Mouse (Mus musculus): ENCODE data around the gene Gm10715. TPM values are rescaled to one million over a fixed set of nuclear protein-coding genes. Genes with fewer than 3 reads are reported as not detected.
"Not testable (repeated sequence)": the region's sequence is repeated elsewhere in the genome, so short reads cannot be mapped to it uniquely, and the experiment has no call there.

Gm10715 gene
- total RNA-seq, 2 experiments from 2014 or later, result not detected

GRCm38 (mm10) chr9:3023985-3024648 is 12.6 kb upstream of the Gm10715 start:
- DNase-seq; intact Hi-C loops (cut with DNase I): not testable (repeated sequence)

- DNase-seq, result not testable (repeated sequence)
These were observed 11.7 kb upstream of the Gm10715 start, which contains the start of gene Gm10717 for GRCm38 (mm10) chr9:3024912-3025467. Gm10717 (plus strand) TSS chr9:3025417.

DNA sequence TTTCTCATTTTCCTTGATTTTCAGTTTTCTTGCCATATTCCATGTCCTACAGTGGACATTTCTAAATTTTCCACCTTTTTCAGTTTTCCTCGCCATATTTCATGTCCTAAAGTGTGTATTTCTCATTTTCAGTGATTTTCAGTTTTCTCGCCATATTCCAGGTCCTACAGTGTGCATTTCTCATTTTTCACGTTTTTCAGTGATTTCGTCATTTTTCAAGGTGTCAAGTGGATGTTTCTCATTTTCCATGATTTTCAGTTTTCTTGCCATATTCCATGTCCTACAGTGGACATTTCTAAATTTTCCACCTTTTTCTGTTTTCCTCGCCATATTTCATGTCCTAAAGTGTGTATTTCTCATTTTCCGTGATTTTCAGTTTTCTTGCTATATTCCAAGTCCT is 11.0 kb upstream of the Gm10715 start:
- intact Hi-C loops (cut with DNase I); DNase-seq: not testable (repeated sequence)

More at GRCm38 (mm10) chr9:3024912-3025467, 11.7 kb upstream of the Gm10715 start, which contains the start of gene Gm10717:
- intact Hi-C loops (cut with DNase I), result not testable (repeated sequence)

DNA sequence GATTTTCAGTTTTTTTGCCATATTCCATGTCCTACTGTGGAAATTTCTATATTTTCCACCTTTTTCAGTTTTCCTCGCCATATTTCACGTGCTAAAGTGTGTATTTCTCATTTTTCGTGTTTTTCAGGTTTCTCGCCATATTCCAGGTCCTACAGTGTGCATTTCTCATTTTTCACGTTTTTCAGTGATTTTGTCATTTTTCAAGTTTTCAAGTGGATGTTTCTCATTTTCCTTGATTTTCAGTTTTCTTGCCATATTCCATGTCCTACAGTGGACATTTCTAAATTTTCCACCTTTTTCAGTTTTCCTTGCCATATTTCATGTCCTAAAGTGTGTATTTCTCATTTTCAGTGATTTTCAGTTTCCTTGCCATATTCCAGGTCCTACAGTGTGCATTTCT is 10.5 kb upstream of the Gm10715 start:
- DNase-seq; intact Hi-C loops (cut with DNase I): not testable (repeated sequence)

- DNase-seq; intact Hi-C loops (cut with DNase I): not testable (repeated sequence)
These were observed 9.9 kb upstream of the Gm10715 start for GRCm38 (mm10) chr9:3026741-3027140.

GRCm38 (mm10) chr9:3027200-3027599 is 9.5 kb upstream of the Gm10715 start:
- intact Hi-C loops (cut with DNase I); DNase-seq: not testable (repeated sequence)

DNA sequence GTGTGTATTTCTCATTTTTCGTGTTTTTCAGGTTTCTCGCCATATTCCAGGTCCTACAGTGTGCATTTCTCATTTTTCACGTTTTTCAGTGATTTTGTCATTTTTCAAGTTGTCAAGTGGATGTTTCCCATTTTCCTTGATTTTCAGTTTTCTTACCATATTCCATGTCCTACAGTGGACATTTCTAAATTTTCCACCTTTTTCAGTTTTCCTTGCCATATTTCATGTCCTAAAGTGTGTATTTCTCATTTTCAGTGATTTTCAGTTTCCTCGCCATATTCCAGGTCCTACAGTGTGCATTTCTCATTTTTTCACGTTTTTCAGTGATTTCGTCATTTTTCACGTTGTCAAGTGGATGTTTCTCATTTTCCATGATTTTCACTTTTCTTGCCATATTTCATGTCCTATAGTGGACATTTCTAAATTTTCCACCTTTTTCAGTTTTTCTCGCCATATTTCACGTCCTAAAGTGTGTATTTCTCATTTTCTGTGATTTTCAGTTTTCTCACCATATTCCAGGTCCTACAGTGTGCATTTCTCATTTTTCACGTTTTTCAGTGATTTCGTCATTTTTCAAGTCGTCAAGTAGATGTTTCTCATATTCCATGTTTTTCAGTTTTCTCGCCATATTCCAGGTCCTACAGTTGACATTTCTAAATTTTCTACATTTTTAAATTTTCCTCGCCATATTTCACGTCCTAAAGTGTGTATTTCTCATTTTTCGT is 7.2 kb upstream of the Gm10715 start:
- DNase-seq; intact Hi-C loops (cut with DNase I): not testable (repeated sequence)

- intact Hi-C loops (cut with DNase I); DNase-seq: not testable (repeated sequence)
These were observed 5.9 kb upstream of the Gm10715 start for GRCm38 (mm10) chr9:3030677-3031318.

- intact Hi-C loops (cut with DNase I); DNase-seq: not testable (repeated sequence)
These were observed 2.4 kb upstream of the Gm10715 start, which contains the start of gene Gm17535 for GRCm38 (mm10) chr9:3034299-3034698. Gm17535 (plus strand) TSS chr9:3034599.

DNA sequence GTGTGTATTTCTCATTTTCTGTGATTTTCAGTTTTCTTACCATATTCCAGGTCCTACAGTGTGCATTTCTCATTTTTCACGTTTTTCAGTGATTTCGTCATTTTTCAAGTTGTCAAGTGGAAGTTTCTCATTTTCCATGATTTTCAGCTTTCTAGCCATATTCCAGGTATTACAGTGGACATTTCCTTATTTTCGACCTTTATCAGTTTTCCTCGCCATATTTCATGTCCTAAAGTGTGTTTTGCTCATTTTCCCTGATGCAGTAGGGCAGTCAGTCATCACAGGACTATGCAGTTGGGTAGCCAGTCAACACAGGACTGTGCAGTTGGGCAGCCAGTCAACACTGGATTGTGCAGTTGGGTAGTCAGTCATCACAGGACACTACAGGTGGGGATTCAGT is 1.5 kb downstream of the Gm10715 start:
- DNase-seq; intact Hi-C loops (cut with DNase I): not testable (repeated sequence)

Small RNAs within 50 kb of the gene (microRNA-seq; reads per million reads assigned to microRNA genes)
- gene Mir101c, result not detected

Other genes with a start within 250 kb of the Gm10715 start
- gene Gm10722, start 36.0 kb upstream of the Gm10715 start, total RNA-seq (2021), result not detected
- gene Gm11168, start 33.5 kb upstream of the Gm10715 start, total RNA-seq (2021), result not detected
- gene Gm10721, start 23.7 kb upstream of the Gm10715 start, total RNA-seq (2021), result 1 to 10 TPM in 1 of 2 experiments, under 1 TPM in 1; 0.86 to 1.8 TPM
- gene Gm10720, start 21.2 kb upstream of the Gm10715 start, total RNA-seq (2021), result not detected
- 1 to 10 TPM; 1.8 to 3.5 TPM for gene Gm10719, start 19.5 kb upstream of the Gm10715 start, total RNA-seq (2021)
- gene Gm10718, start 13.3 kb upstream of the Gm10715 start, total RNA-seq (2021), result 1 to 10 TPM; 3.1 to 3.3 TPM
- gene Gm10717, start 11.5 kb upstream of the Gm10715 start, total RNA-seq (2021), result 1 to 10 TPM in 1 of 2 experiments, under 1 TPM in 1; 0.90 to 1.3 TPM
- not detected for gene Gm17535, start 2.3 kb upstream of the Gm10715 start, total RNA-seq (2021)